Mouse (Mus musculus) small intestine, adult 2 months (tissue): ENCODE data around the gene Cul4b. TPM values are rescaled to one million over a fixed set of nuclear protein-coding genes. Genes with fewer than 3 reads are reported as not detected.
"Not testable (repeated sequence)": the region's sequence is repeated elsewhere in the genome, so short reads cannot be mapped to it uniquely, and the experiment has no call there.

Experiments
- H3K27ac ChIP-seq: fragments of 200-500 bp; 2 replicates; pipeline ENCODE4 v1.5.1; 2012; ENCODE audit warnings: low read depth, low read length, control low read depth, inconsistent platforms; ENCODE audit not compliant: insufficient read depth
- H3K27me3 ChIP-seq: fragments of 200-500 bp; 2 replicates; pipeline ENCODE4 v1.6.1; 2012; ENCODE audit warnings: mild to moderate bottlenecking, moderate library complexity, low read length, inconsistent platforms; ENCODE audit not compliant: control insufficient read depth, insufficient read depth
- H3K36me3 ChIP-seq: fragments of 200-500 bp; 2 replicates; pipeline ENCODE4 v1.6.1; 2012; ENCODE audit warnings: mild to moderate bottlenecking, low read length, control low read depth, inconsistent platforms; ENCODE audit not compliant: control insufficient read depth, insufficient read depth
- H3K4me1 ChIP-seq: fragments of 200-500 bp; 2 replicates; pipeline ENCODE4 v1.6.1; 2012; ENCODE audit warnings: low read length, inconsistent platforms, mixed read lengths; ENCODE audit not compliant: control insufficient read depth, insufficient read depth, insufficient read length
- H3K4me3 ChIP-seq: fragments of 200-500 bp; 2 replicates; pipeline ENCODE4 v1.5.1; 2012; ENCODE audit warnings: low read depth, mild to moderate bottlenecking, control low read depth, inconsistent platforms, low read length, moderate library complexity
- CTCF ChIP-seq: fragments of 200-500 bp; IDR thresholded peaks from 2 replicates; pipeline ENCODE4 v1.5.1; 2012; ENCODE audit warnings: low read depth, mild to moderate bottlenecking, control low read depth, inconsistent platforms, low read length, moderate library complexity, mixed read lengths; ENCODE audit not compliant: insufficient replicate concordance, insufficient read length; ENCODE audit errors: extremely low read depth
- POLR2A ChIP-seq: fragments of 200-500 bp; IDR thresholded peaks from 2 replicates; pipeline ENCODE4 v1.6.1; 2012; ENCODE audit warnings: low read depth, mild to moderate bottlenecking, control low read depth, inconsistent platforms, low read length, moderate library complexity
- WGBS: fragments of 180-500 bp; shearing (Covaris S2); methylation state at CpG from one replicate; pipeline ENCODE4 v1.1.7; 2018; 5-methylcytosine and 5-hydroxymethylcytosine counted together
- polyA plus RNA-seq: library from polyadenylated mRNA; depleted of rRNA; stranded (reverse); fragments of >200 nt; gene quantifications from 2 replicates; pipeline ENCODE4 v1.2.3, GENCODE M21; 2012; rRNA removed

Cul4b gene
- polyA plus RNA-seq, 1 experiment, result 0.75 TPM

- no peaks in the 10 kb centered on the region for H3K36me3 ChIP-seq
- no peaks in the 10 kb centered on the region for H3K27me3 ChIP-seq
- no peak overlapping the region for H3K27ac ChIP-seq
- 90% methylated on average over 14 of the region's 14 CpGs for WGBS
- no peaks in the 10 kb centered on the region for H3K4me1 ChIP-seq
- H3K4me3 ChIP-seq, result no peak overlapping the region
- TF ChIP-seq CTCF (no peak), POLR2A (no peak)
Measured at GRCm38 (mm10) chrX:38504846-38505245, 71.2 kb downstream of the Cul4b start.

GRCm38 (mm10) chrX:38502182-38502581, 73.8 kb downstream of the Cul4b start:
- WGBS, result 72% methylated on average over 5 of the region's 5 CpGs
- not testable (repeated sequence) for H3K4me1 ChIP-seq, H3K36me3 ChIP-seq, H3K27ac ChIP-seq, H3K27me3 ChIP-seq, H3K4me3 ChIP-seq

- H3K4me1 ChIP-seq, H3K36me3 ChIP-seq, H3K4me3 ChIP-seq, H3K27me3 ChIP-seq, H3K27ac ChIP-seq: not testable (repeated sequence)
- 16% methylated on average over 20 of the region's 20 CpGs for WGBS
Measured at GRCm38 (mm10) chrX:38485464-38485863, 90.5 kb downstream of the Cul4b start.

Other genes starting within 250 kb of the Cul4b start
- gene Lamp2, start 119.7 kb downstream of the Cul4b start, polyA plus RNA-seq, result 10.9 and 16.8 TPM in 2 replicates
- gene Mcts1, start 24.4 kb upstream of the Cul4b start, polyA plus RNA-seq, result 1.1 and 2.0 TPM in 2 replicates
- 2.3 and 3.2 TPM in 2 replicates for gene C1galt1c1, start 58.9 kb upstream of the Cul4b start, polyA plus RNA-seq
- not detected in 2 replicates for gene 6030498E09Rik, start 196.5 kb upstream of the Cul4b start, polyA plus RNA-seq